Mouse (Mus musculus) kidney, embryonic 14.5 days (tissue): ENCODE data around the gene Hadhb. TPM values are rescaled to one million over a fixed set of nuclear protein-coding genes. Genes with fewer than 3 reads are reported as not detected.

ENCODE experiments used
- ATAC-seq: fragments of 200-750 bp; cut with Nextera tagmentation; 2 replicates; pipeline ENCODE4 v1.8.0; 2017; ENCODE audit warnings: moderate number of reproducible peaks, mild to moderate bottlenecking, moderate TSS enrichment, moderate library complexity; ENCODE audit not compliant: low FRiP score, low TSS enrichment
- H3K27ac ChIP-seq: fragments of 300-500 bp; sonication (generic); 2 replicates; pipeline ENCODE4 v1.5.1; 2014; ENCODE audit warnings: low read depth, mild to moderate bottlenecking, low read length, moderate library complexity, mixed read lengths
- H3K27me3 ChIP-seq: fragments of 300-500 bp; sonication (generic); 2 replicates; pipeline ENCODE4 v1.6.1; 2014; ENCODE audit warnings: mild to moderate bottlenecking, low read length; ENCODE audit not compliant: control insufficient read depth, insufficient read depth
- H3K36me3 ChIP-seq: fragments of 300-500 bp; sonication (generic); 2 replicates; pipeline ENCODE4 v1.6.1; 2014; ENCODE audit warnings: low read length, mixed read lengths; ENCODE audit not compliant: control insufficient read depth, insufficient read depth
- H3K4me1 ChIP-seq: fragments of 300-500 bp; sonication (generic); 2 replicates; pipeline ENCODE4 v1.6.1; 2014; ENCODE audit warnings: low read length, mixed read lengths; ENCODE audit not compliant: control insufficient read depth, insufficient read depth
- H3K4me2 ChIP-seq: fragments of 300-500 bp; sonication (generic); replicated peaks from 2 replicates; pipeline ENCODE4 v1.6.1; 2014; ENCODE audit warnings: low read depth, mild to moderate bottlenecking, low read length
- H3K4me3 ChIP-seq: fragments of 300-500 bp; sonication (generic); 2 replicates; pipeline ENCODE4 v1.5.1; 2014; ENCODE audit warnings: mild to moderate bottlenecking, low read length
- H3K9ac ChIP-seq: fragments of 300-500 bp; sonication (generic); 2 replicates; pipeline ENCODE4 v1.6.1; 2014; ENCODE audit warnings: low read depth, mild to moderate bottlenecking, low read length, moderate library complexity
- H3K9me3 ChIP-seq: fragments of 300-500 bp; sonication (generic); 2 replicates; pipeline ENCODE4 v1.6.1; 2016; ENCODE audit warnings: low read length; ENCODE audit not compliant: control insufficient read depth
- WGBS: fragments of 180-500 bp; shearing (Covaris S2); extraction: QIAGEN DNeasy Blood & Tissue Kit; methylation state at CpG from one replicate; pipeline ENCODE4 v1.1.7; 2014; 5-methylcytosine and 5-hydroxymethylcytosine counted together
- polyA plus RNA-seq: library from polyadenylated mRNA; unstranded; fragments of >200 nt; fragmentation: Nextera tagmentation; extraction: Ambion mirVana; gene quantifications from 2 replicates; pipeline ENCODE4 v1.2.1, GENCODE M21; 2014

The Hadhb gene
- polyA plus RNA-seq, 1 experiment from 2014 or later, result 149 TPM

- no peak overlapping the region for H3K9ac ChIP-seq
- peaks cover 85% of the 10 kb centered on the region for H3K36me3 ChIP-seq
- no peaks in the 10 kb centered on the region for H3K9me3 ChIP-seq
- 89% methylated on average over 4 of the region's 4 CpGs for WGBS
- no peak for ATAC-seq
- H3K4me3 ChIP-seq, result no peak overlapping the region
- H3K27ac ChIP-seq, result no peak overlapping the region
- H3K27me3 ChIP-seq, result no peaks in the 10 kb centered on the region
- no peak overlapping the region for H3K4me2 ChIP-seq
- no peaks in the 10 kb centered on the region for H3K4me1 ChIP-seq
These were observed 16.9 kb upstream of the Hadhb start for GRCm38 (mm10) chr5:30138193-30138592.

- ATAC-seq, result no peak
- no peaks in the 10 kb centered on the region for H3K4me1 ChIP-seq
- H3K4me2 ChIP-seq, result no peak overlapping the region
- H3K9ac ChIP-seq, result no peak overlapping the region
- no peaks in the 10 kb centered on the region for H3K9me3 ChIP-seq
- H3K36me3 ChIP-seq, result peaks cover 47% of the 10 kb centered on the region
- 94% methylated on average over 6 of the region's 6 CpGs for WGBS
- no peaks in the 10 kb centered on the region for H3K27me3 ChIP-seq
- no peak overlapping the region for H3K4me3 ChIP-seq
- H3K27ac ChIP-seq, result no peak overlapping the region
These were observed 8.5 kb upstream of the Hadhb start for GRCm38 (mm10) chr5:30146526-30146925.

GRCm38 (mm10) chr5:30148133-30148920 lies 6.7 kb upstream of the Hadhb start:
- ATAC-seq, result no peak
- Histone ChIP-seq H3K9me3 (no peaks in the 10 kb centered on the region), H3K9ac (no peak overlapping the region), H3K4me2 (no peak overlapping the region), H3K27me3 (no peaks in the 10 kb centered on the region), H3K27ac (no peak overlapping the region), H3K36me3 (peaks cover 29% of the 10 kb centered on the region), H3K4me1 (no peaks in the 10 kb centered on the region), H3K4me3 (no peak overlapping the region)
- WGBS, result 91% methylated on average over 5 of the region's 5 CpGs

GRCm38 (mm10) chr5:30152007-30152406 lies 3.0 kb upstream of the Hadhb start:
- no peak overlapping the region for H3K27ac ChIP-seq
- H3K36me3 ChIP-seq, result peaks cover under 1% of the 10 kb centered on the region; the same call in 1 of the 2 replicates
- H3K9ac ChIP-seq, result no peak overlapping the region
- peaks cover 7% of the 10 kb centered on the region; the same call in 1 of the 2 replicates for H3K4me1 ChIP-seq
- H3K27me3 ChIP-seq, result no peaks in the 10 kb centered on the region
- 79% methylated on average over 4 of the region's 4 CpGs for WGBS
- H3K9me3 ChIP-seq, result no peaks in the 10 kb centered on the region
- no peak for ATAC-seq
- no peak overlapping the region for H3K4me3 ChIP-seq
- no peak overlapping the region for H3K4me2 ChIP-seq

GRCm38 (mm10) chr5:30152413-30152812 lies 2.6 kb upstream of the Hadhb start:
- 84% methylated on average over 1 of the region's 1 CpGs for WGBS
- ATAC-seq, result no peak

GRCm38 (mm10) chr5:30153222-30153621 lies 1.8 kb upstream of the Hadhb start:
- H3K27me3 ChIP-seq, result no peaks in the 10 kb centered on the region
- WGBS, result 92% methylated on average over 2 of the region's 2 CpGs
- H3K4me2 ChIP-seq, result no peak overlapping the region
- H3K27ac ChIP-seq, result no peak overlapping the region
- H3K4me1 ChIP-seq, result peaks cover 7% of the 10 kb centered on the region; the same call in 1 of the 2 replicates
- no peaks in the 10 kb centered on the region for H3K9me3 ChIP-seq
- no peak overlapping the region for H3K9ac ChIP-seq
- H3K36me3 ChIP-seq, result no peaks in the 10 kb centered on the region
- no peak overlapping the region for H3K4me3 ChIP-seq
- ATAC-seq, result no peak

More at GRCm38 (mm10) chr5:30152413-30152812, 2.6 kb upstream of the Hadhb start:
- Histone ChIP-seq H3K9ac (no peak overlapping the region), H3K9me3 (no peaks in the 10 kb centered on the region), H3K27me3 (no peaks in the 10 kb centered on the region), H3K4me1 (peaks cover 7% of the 10 kb centered on the region; the same call in 1 of the 2 replicates), H3K4me3 (no peak overlapping the region), H3K36me3 (no peaks in the 10 kb centered on the region), H3K27ac (no peak overlapping the region), H3K4me2 (no peak overlapping the region)

- H3K27me3 ChIP-seq, result no peaks in the 10 kb centered on the region
- H3K9ac ChIP-seq, result peak overlapping the region; percentile 82
- WGBS, result 20% methylated on average over 4 of the region's 4 CpGs
- no peak for ATAC-seq
- H3K27ac ChIP-seq, result no peak overlapping the region
- H3K36me3 ChIP-seq, result no peaks in the 10 kb centered on the region
- H3K4me3 ChIP-seq, result peak overlapping the region; percentile 83
- H3K9me3 ChIP-seq, result no peaks in the 10 kb centered on the region
- H3K4me1 ChIP-seq, result peaks cover 7% of the 10 kb centered on the region; the same call in 1 of the 2 replicates
- H3K4me2 ChIP-seq, result peak overlapping the region; percentile 48
These were observed 1.0 kb upstream of the Hadhb start for GRCm38 (mm10) chr5:30154013-30154412.

GRCm38 (mm10) chr5:30155395-30155792 lies 346 bp downstream of the Hadhb start:
- ATAC-seq, result peak; percentile 78

More at GRCm38 (mm10) chr5:30155395-30155792, 346 bp downstream of the Hadhb start:
- Histone ChIP-seq H3K4me1 (peaks cover 7% of the 10 kb centered on the region; the same call in 1 of the 2 replicates), H3K36me3 (no peaks in the 10 kb centered on the region), H3K27ac (peak overlapping the region; percentile 68), H3K27me3 (no peaks in the 10 kb centered on the region), H3K4me3 (peak overlapping the region; percentile 83), H3K9ac (peak overlapping the region; percentile 82), H3K4me2 (peak overlapping the region; percentile 48), H3K9me3 (no peaks in the 10 kb centered on the region)
- WGBS, result under 1% methylated on average over 31 of the region's 31 CpGs
